Mouse (Mus musculus) spleen, adult 2 months (tissue): ENCODE results near the gene Bbs9.

Source experiments
- CTCF ChIP-seq: fragments of 200-500 bp; IDR thresholded peaks from 2 replicates; pipeline ENCODE4 v1.5.1; 2011; ENCODE audit warnings: mild to moderate bottlenecking, inconsistent platforms; ENCODE audit not compliant: insufficient read depth, insufficient read length, insufficient replicate concordance; ENCODE audit errors: extremely low read depth
- POLR2A ChIP-seq: fragments of 200-500 bp; IDR thresholded peaks from 2 replicates; pipeline ENCODE4 v1.6.1; 2011; ENCODE audit warnings: low read depth, low read length, inconsistent platforms

DNA sequence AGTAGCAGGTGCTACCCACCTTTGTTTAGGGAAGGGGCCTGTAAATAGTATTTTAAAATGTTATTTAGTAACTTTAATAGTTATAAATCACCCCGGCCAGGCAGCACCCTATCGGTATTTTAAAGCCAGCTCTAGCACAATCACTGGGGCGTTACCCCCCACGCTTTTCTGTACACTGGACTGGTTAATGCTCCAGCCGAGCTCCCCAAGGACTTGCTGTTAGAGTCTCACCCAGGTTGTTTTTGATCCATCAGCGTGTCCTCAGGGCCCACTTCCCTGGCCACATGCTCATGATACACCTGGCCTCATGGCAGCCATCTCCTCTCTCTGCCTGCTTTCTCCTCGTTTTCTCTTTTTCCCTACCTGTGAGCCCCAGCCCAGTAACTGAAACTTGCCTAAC lies 301.9 kb downstream of the Bbs9 start:
- TF ChIP-seq CTCF (no peak), POLR2A (no peak)
